ENCODE assay signal across 9 mouse cellular contexts in genomic region chr11:4746733-4747132, GRCm38 (mm10). TPM values are rescaled to one million over a fixed set of nuclear protein-coding genes. Genes with fewer than 3 reads are reported as not detected.
A peak's percentile ranks its signal among the peaks of the same experiment; 100 is the strongest.
DNase-seq lines count a peak whose midpoint lies in the region; ATAC-seq and TF ChIP-seq lines count a peak whose summit lies in the region.
"Had no signal": no experiment of that assay in that cellular context is flagged by ENCODE, and none has a peak within 500 bp of the region (broad histone marks: within the 10 kb centered on the region; RNA-seq: fewer than 3 reads in every experiment).

Gene Cabp7, minus strand, starts transcription at chr11:4746778.

- H3K36me3 ChIP-seq in lung, embryonic 14.5 days (ENCODE audit: insufficient read depth): no peaks in the 10 kb centered on the region
- no peaks in the 10 kb centered on the region for H3K36me3 ChIP-seq in neural tube, embryonic 14.5 days (ENCODE audit: control insufficient read depth, insufficient read depth, low read length)

- TF ChIP-seq CTCF in lung, embryonic 14.5 days (IDR thresholded peaks at IDR 0.05; ENCODE audit: low read depth): no peak

- H3K4me3 ChIP-seq in lung, embryonic 14.5 days (ENCODE audit: low read depth, low read length): peak within 1 kb of the TSS; percentile 46
- H3K4me3 ChIP-seq in neural tube, embryonic 14.5 days (ENCODE audit: low read depth, low read length): peak within 1 kb of the TSS; percentile 57

- H3K27me3 ChIP-seq in lung, embryonic 14.5 days (ENCODE audit: insufficient read depth, low read length): peaks cover 66% of the 10 kb centered on the region
- H3K27me3 ChIP-seq in neural tube, embryonic 14.5 days (ENCODE audit: control insufficient read depth, insufficient read depth, low read length): no peaks in the 10 kb centered on the region

- no peaks in the 10 kb centered on the region for H3K4me1 ChIP-seq in lung, embryonic 14.5 days (ENCODE audit: insufficient read depth)
- peaks cover 8% of the 10 kb centered on the region; the same call in 1 of the 2 replicates for H3K4me1 ChIP-seq in neural tube, embryonic 14.5 days (ENCODE audit: control insufficient read depth, insufficient read depth, low read length)

- no peak within 1 kb of the TSS for H3K27ac ChIP-seq in lung, embryonic 14.5 days (ENCODE audit: low read depth)
- no peak within 1 kb of the TSS for H3K27ac ChIP-seq in neural tube, embryonic 14.5 days (ENCODE audit: low read depth, low read length)

- peak within 1 kb of the TSS; percentile 84 for H3K4me2 ChIP-seq in lung, embryonic 14.5 days
- H3K4me2 ChIP-seq in neural tube, embryonic 14.5 days (ENCODE audit: low read depth, low read length): peak within 1 kb of the TSS; percentile 99

- WGBS in lung, embryonic 14.5 days: under 1% methylated on average over 35 of the region's 73 CpGs
- WGBS in neural tube, embryonic 14.5 days: 0% methylated on average over 17 of the region's 73 CpGs

- H3K9me3 ChIP-seq in lung, embryonic 14.5 days (ENCODE audit: low read depth, low read length): no peaks in the 10 kb centered on the region
- H3K9me3 ChIP-seq in neural tube, embryonic 14.5 days (ENCODE audit: control insufficient read depth, low read length): no peaks in the 10 kb centered on the region

- peak; percentile 33 for DNase-seq in adrenal gland, adult 2 months
- no peak for DNase-seq in adrenal gland, postnatal 36 days
- no peak for DNase-seq in lung, embryonic 14.5 days
- no peak for DNase-seq in lung, postnatal 4 days
- DNase-seq in layer of hippocampus, postnatal 25 days (ENCODE audit: extremely low spot score in 1 of 2, low spot score in 1 of 2): no peak
- no peak for DNase-seq in adrenal gland, postnatal 10 days
- DNase-seq in gastrocnemius, adult 18-20 months (ENCODE audit: low spot score): no peak

- no peak for ATAC-seq in lung, embryonic 14.5 days (ENCODE audit: insufficient read depth)
- 0 out of 2 replicates have a peak, but pooled peaks have one; percentile 3 for ATAC-seq in neural tube, embryonic 14.5 days (ENCODE audit: low read depth)

- H3K9ac ChIP-seq in lung, embryonic 14.5 days: peak within 1 kb of the TSS; percentile 6; the same call in 1 of the 2 replicates
- H3K9ac ChIP-seq in neural tube, embryonic 14.5 days (replicated peaks; ENCODE audit: low read depth, low read length): peak within 1 kb of the TSS; percentile 56

RNA-seq across cellular contexts. Expression of gene Cabp7, which starts in this region (rescaled TPM):
- under 1 TPM in 1 of 2 experiments, not detected in 1; 0.24 TPM for total RNA-seq in adrenal gland, adult 2 months (2021)
- polyA plus RNA-seq in adrenal gland, adult 2 months (2012; rRNA removed): 0.08 and 0.28 TPM in 2 replicates
- under 1 TPM in 1 of 2 experiments, not detected in 1; 0.20 TPM for total RNA-seq in adrenal gland, postnatal 36 days (2021)
- 0.17 and 0.18 TPM in 2 replicates for polyA plus RNA-seq in lung, embryonic 14.5 days (2014; fragmentation: Nextera tagmentation; extraction: Ambion mirVana)
- 100 to 1,000 TPM; 255 to 273 TPM for total RNA-seq in layer of hippocampus, postnatal 25 days (2021)
- polyA plus RNA-seq in neural tube, embryonic 14.5 days (2014; fragmentation: Nextera tagmentation; extraction: Ambion mirVana): 2.4 and 3.3 TPM in 2 replicates
- under 1 TPM in 1 of 2 experiments, not detected in 1; 0.18 TPM for total RNA-seq in adrenal gland, postnatal 10 days (2021)
- under 1 TPM in 1 of 2 experiments, not detected in 1; 0.16 TPM for total RNA-seq in gastrocnemius, adult 18-20 months (2021)
- polyA plus RNA-seq: large intestine, adult 2 months had no signal

Comparison
In these comparisons a context has a peak if more than half of its experiments do, and no peak if none do; other contexts are left out.
1. RNA of gene Cabp7 (total RNA-seq): 255 to 273 TPM in layer of hippocampus, postnatal 25 days; 0.24 TPM in adrenal gland, adult 2 months, 0.20 TPM in adrenal gland, postnatal 36 days, 0.18 TPM in adrenal gland, postnatal 10 days and 0.16 TPM in gastrocnemius, adult 18-20 months; every median in the first group is over 100 times any median in the second.
2. Peak in DNase-seq in adrenal gland, adult 2 months; RNA of the gene not detected or under 1 TPM.